Mouse (Mus musculus): ENCODE results near the gene Sirt5.

The Sirt5 gene

DNA sequence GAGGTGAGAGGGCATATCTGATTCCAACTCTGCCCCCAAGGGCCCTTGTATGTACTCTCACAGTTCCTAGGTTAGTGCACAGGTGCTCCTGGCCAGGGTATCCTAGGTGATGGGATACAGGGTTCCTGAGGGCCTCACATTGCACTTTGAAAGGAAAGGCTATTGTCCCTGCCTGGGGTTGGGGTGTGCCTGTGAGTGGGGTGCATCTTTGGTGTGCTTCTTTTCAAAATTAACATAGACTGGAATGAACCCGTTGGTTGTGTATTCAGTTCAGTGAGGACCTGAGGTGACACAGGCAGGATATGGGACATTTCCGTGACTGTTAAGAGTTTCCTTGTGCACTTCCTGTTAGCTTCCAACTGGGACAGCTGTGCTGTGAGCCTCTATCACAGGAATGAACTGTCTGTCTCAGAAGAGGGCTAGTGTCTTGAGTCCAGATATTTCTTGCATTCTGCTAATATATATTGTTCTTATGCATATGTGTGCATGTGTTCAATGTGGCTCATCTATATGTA is 9.7 kb downstream of the Sirt5 start:
- DNase-seq = no peak

- DNase-seq = no peak
Measured at GRCm38 (mm10) chr13:43379989-43380388, 14.7 kb downstream of the Sirt5 start.

DNA sequence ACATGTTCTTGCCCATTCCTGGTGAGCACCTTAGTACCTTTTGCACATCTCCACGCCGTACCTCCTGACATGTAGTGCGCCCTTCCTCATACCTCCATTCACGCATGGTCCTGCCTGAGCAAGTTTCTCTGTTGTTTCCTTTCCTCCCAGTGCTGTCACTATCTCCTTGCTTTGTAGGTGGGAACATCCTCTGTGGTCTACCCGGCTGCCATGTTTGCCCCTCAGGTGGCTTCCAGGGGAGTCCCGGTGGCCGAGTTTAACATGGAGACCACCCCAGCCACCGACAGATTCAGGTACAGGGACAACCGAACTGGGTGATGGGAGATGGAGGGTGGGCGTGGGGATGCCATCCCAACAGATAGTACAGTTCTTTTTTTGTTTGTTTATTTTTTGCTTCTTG is 20.0 kb downstream of the Sirt5 start:
- DNase-seq = no peak

DNA sequence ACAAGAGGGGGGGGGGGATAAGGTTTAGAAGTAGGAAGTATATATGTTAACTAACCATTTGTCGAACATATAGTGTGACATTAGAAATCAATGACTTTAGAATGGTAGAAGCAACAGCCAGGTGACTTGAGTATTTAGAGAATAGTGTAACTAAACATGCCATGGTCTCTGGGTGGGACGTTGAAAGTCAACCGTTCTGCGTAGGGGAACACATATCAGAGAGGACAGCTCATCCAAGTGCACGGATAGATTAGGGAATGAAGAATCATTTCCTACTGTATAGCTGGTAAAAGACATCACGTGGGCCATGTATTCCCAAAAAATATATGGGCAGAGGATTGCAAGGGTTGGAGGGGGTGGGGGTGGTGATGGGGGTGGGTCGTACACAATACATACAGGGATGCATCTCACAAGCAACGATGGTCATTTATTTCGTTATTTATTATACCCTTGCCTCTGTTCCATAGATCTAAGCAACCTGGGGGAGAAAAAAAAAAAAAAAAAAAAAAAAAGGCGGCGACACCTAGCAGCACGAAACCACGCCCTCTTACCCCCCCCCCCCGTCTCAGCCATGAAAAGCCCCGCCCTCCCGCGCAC is 32.5 kb downstream of the Sirt5 start:
- DNase-seq = no peak

- peak; percentile 98 for DNase-seq
Measured at GRCm38 (mm10) chr13:43398297-43399080, 33.2 kb downstream of the Sirt5 start, which contains the start of gene Nol7. TSS of gene Nol7 (plus strand) at chr13:43398390.

DNA sequence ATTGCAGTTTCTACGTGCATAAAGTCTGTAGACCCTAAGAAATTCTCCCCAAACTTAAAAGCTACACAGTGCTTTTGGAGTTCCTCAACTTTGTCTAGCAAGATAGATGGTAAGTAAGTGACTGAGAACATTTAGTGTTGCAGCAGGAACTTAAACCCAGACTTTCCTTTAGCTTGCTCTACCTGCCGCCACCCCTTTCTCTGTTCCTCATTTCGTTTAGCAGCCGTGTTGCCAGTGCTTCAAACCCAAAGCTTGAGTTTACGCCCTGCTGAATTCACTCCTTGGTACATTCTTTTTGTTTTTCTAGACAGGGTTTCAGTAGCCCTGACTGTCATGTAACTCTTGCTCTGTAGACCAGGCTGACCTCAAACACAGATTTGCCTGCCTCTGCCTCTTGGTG is 34.3 kb downstream of the Sirt5 start:
- no peak for DNase-seq

DNA sequence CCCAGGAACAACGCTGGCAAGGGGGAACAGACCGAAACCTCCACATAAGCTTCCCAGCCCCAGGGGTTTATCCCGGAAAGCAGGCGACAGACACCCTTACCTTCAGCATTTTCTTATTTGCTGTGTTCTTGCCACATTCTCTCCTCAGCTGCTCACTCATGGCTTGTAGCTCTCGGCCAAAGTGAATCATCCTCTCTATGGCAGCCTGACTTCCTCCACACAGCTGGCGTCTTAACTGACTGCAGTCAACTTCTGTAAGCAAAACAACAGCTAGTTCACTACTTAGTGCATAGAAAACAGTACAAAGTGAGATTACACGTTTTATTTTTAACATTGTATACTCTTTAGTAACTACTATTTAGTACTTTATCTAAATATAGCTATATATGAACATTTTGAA is 47.0 kb downstream of the Sirt5 start:
- no peak for DNase-seq

DNA sequence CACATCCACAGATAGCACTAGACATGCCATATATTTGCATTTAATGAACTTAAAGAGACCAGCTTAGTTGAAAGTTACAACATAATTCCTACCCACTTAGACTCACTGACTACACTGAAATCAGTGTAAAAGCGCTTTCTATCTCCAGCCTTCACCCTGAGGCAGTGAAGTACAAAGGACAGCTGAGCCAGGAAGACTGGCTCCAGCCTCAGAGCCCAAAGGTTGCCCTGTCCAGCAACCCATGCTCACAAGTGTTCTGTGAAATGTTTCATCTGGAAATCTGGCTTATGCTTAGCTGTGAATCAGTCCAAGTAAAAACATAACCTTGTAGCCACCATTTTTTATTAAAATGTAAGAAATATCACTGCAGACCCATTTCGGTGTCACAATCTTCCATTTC is 48.3 kb downstream of the Sirt5 start:
- no peak for DNase-seq

- no peak for DNase-seq
Measured at GRCm38 (mm10) chr13:43415249-43415648, 50.0 kb downstream of the Sirt5 start.

- no peak for DNase-seq
Measured at GRCm38 (mm10) chr13:43428436-43428835, 63.1 kb downstream of the Sirt5 start.

- no peak for DNase-seq
Measured at GRCm38 (mm10) chr13:43433395-43433794, 68.1 kb downstream of the Sirt5 start.

- no peak for DNase-seq
Measured at GRCm38 (mm10) chr13:43440376-43440775, 75.1 kb downstream of the Sirt5 start.

- no peak for DNase-seq
Measured at GRCm38 (mm10) chr13:43442551-43442950, 77.3 kb downstream of the Sirt5 start.

DNA sequence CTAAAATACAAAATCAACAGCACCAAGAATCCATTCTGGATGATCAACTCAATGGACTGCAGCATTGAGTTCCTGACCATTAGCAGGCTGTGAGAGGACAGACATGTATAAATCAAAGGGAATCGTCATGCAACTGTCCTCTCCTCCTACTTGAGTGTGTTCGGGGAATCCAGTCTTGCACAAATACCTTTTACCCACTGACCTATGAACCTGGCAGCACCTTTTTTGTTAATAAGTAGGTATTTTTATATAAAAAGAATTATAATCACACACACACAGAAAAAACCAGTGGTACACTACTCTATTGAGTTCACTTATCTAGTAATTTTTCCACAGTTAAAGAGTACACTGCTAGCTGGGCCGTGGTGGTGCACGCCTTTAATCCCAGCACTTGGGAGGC is 78.4 kb downstream of the Sirt5 start:
- no peak for DNase-seq

- DNase-seq = no peak
Measured at GRCm38 (mm10) chr13:43444717-43445116, 79.4 kb downstream of the Sirt5 start.
